In genomic region chr19:24961172-24961962, GRCm38 (mm10) we compare ENCODE assay signal across 8 mouse cellular contexts. TPM values are rescaled to one million over a fixed set of nuclear protein-coding genes. Genes with fewer than 3 reads are reported as not detected.
DNase-seq lines count a peak whose midpoint lies in the region; ATAC-seq lines count a peak whose summit lies in the region.

TSS of gene Cbwd1 (minus strand) at chr19:24961610.

- H3K27ac ChIP-seq in hindbrain, embryonic 11.5 days (ENCODE audit: low read depth, low read length), result no peak within 1 kb of the TSS

- H3K9me3 ChIP-seq in hindbrain, embryonic 11.5 days (ENCODE audit: control insufficient read depth, low read length), result no peaks in the 10 kb centered on the region

- peak within 1 kb of the TSS; percentile 54 for H3K4me2 ChIP-seq in hindbrain, embryonic 11.5 days (replicated peaks; ENCODE audit: low read depth, low read length)

- peak; percentile 100 for DNase-seq in Muller cell, postnatal 12 days (ENCODE audit: inconsistent ontology term)
- DNase-seq in cerebellum, adult 9-11 months, result peak; percentile 96
- DNase-seq in frontal cortex, adult 2 months (ENCODE audit: extremely low spot score in 1 of 2, low spot score in 1 of 2), result peak; percentile 97
- DNase-seq in hindbrain, embryonic 11.5 days (ENCODE audit: low spot score), result peak; percentile 99
- peak; percentile 97 to 98 for DNase-seq in layer of hippocampus, postnatal 10 days (ENCODE audit: low spot score in 2 of 2)
- DNase-seq in lung, postnatal 10 days, result peak; percentile 98
- peak; percentile 95 for DNase-seq in ovary, postnatal 36 days (ENCODE audit: low spot score)
- DNase-seq in thymus, postnatal 25 days, result peak; percentile 98

- H3K36me3 ChIP-seq in hindbrain, embryonic 11.5 days (ENCODE audit: control insufficient read depth, insufficient read depth, low read length), result no peaks in the 10 kb centered on the region

- peak; percentile 100 for ATAC-seq in hindbrain, embryonic 11.5 days (ENCODE audit: low FRiP score)

- WGBS in hindbrain, embryonic 11.5 days, result under 1% methylated on average over 36 of the region's 36 CpGs

- peak within 1 kb of the TSS; percentile 53 for H3K4me3 ChIP-seq in hindbrain, embryonic 11.5 days (ENCODE audit: low read depth, low read length)

- H3K9ac ChIP-seq in hindbrain, embryonic 11.5 days (ENCODE audit: low read depth, low read length), result peak within 1 kb of the TSS; percentile 55

- no peaks in the 10 kb centered on the region for H3K27me3 ChIP-seq in hindbrain, embryonic 11.5 days (ENCODE audit: control insufficient read depth, insufficient read depth, low read length)

- no peaks in the 10 kb centered on the region; the same call in 1 of the 2 replicates for H3K4me1 ChIP-seq in hindbrain, embryonic 11.5 days (replicated peaks; ENCODE audit: control insufficient read depth, insufficient read depth, low read length)

RNA-seq across cellular contexts. Expression of gene Cbwd1, which starts in this region (rescaled TPM):
- polyA plus RNA-seq in frontal cortex, adult 2 months (2012; rRNA removed), result 11.3 and 15.9 TPM in 2 replicates
- polyA plus RNA-seq in hindbrain, embryonic 11.5 days (2014; fragmentation: Nextera tagmentation; extraction: Ambion mirVana), result 24.9 and 25.3 TPM in 2 replicates
- 10 to 100 TPM; 12.0 to 14.2 TPM for total RNA-seq in layer of hippocampus, postnatal 10 days (2021)
